Mouse (Mus musculus): Measurements from ENCODE around the gene Pak1ip1. TPM values are rescaled to one million over a fixed set of nuclear protein-coding genes. Genes with fewer than 3 reads are reported as not detected.
"Not testable (repeated sequence)": the region's sequence is repeated elsewhere in the genome, so short reads cannot be mapped to it uniquely, and the experiment has no call there.

Pak1ip1 gene
- polyA plus RNA-seq, 1 experiment = not detected

- 92% methylated on average over 5 of the region's 5 CpGs for WGBS
- H3K4me3 ChIP-seq (ENCODE audit: insufficient read depth, low read depth, low read length) = no peak overlapping the region
- no peaks in the 10 kb centered on the region for H3K4me1 ChIP-seq (ENCODE audit: control insufficient read depth, insufficient read depth, low read length)
- TF ChIP-seq POLR2A (IDR thresholded peaks at IDR 0.05; ENCODE audit: insufficient read depth, low read depth, low read length) (no peak), CTCF (IDR thresholded peaks at IDR 0.05; ENCODE audit: insufficient read depth, low read depth, low read length) (no peak)
- no peak overlapping the region for H3K27ac ChIP-seq (ENCODE audit: insufficient read depth, low read depth, low read length)
Measured at GRCm38 (mm10) chr13:40972976-40973375, 27.8 kb upstream of the Pak1ip1 start.

- 0 out of 2 replicates have a peak, but pooled peaks have one; percentile 25 for TF ChIP-seq CTCF (IDR thresholded peaks at IDR 0.05; ENCODE audit: insufficient read depth, low read depth, low read length)
- TF ChIP-seq POLR2A (IDR thresholded peaks at IDR 0.05; ENCODE audit: insufficient read depth, low read depth, low read length) = no peak
- H3K4me1 ChIP-seq (ENCODE audit: control insufficient read depth, insufficient read depth, low read length) = no peaks in the 10 kb centered on the region
- H3K27ac ChIP-seq (ENCODE audit: insufficient read depth, low read depth, low read length) = no peak overlapping the region
- 27% methylated on average over 7 of the region's 7 CpGs for WGBS
- no peak overlapping the region for H3K4me3 ChIP-seq (ENCODE audit: insufficient read depth, low read depth, low read length)
Measured at GRCm38 (mm10) chr13:40977609-40978008, 23.2 kb upstream of the Pak1ip1 start.

- TF ChIP-seq CTCF (IDR thresholded peaks at IDR 0.05; ENCODE audit: insufficient read depth, low read depth, low read length) (no peak), POLR2A (IDR thresholded peaks at IDR 0.05; ENCODE audit: insufficient read depth, low read depth, low read length) (no peak)
- Histone ChIP-seq H3K4me3 (ENCODE audit: insufficient read depth, low read depth, low read length) (no peak overlapping the region), H3K27ac (ENCODE audit: insufficient read depth, low read depth, low read length) (no peak overlapping the region), H3K4me1 (ENCODE audit: control insufficient read depth, insufficient read depth, low read length) (no peaks in the 10 kb centered on the region)
- WGBS = 87% methylated on average over 4 of the region's 4 CpGs
Measured at GRCm38 (mm10) chr13:40978652-40979051, 22.2 kb upstream of the Pak1ip1 start.

GRCm38 (mm10) chr13:40979321-40979720 is 21.5 kb upstream of the Pak1ip1 start:
- TF ChIP-seq POLR2A (IDR thresholded peaks at IDR 0.05; ENCODE audit: insufficient read depth, low read depth, low read length) (no peak), CTCF (IDR thresholded peaks at IDR 0.05; ENCODE audit: insufficient read depth, low read depth, low read length) (no peak)

GRCm38 (mm10) chr13:40982759-40983158 is 18.1 kb upstream of the Pak1ip1 start:
- 83% methylated on average over 1 of the region's 1 CpGs for WGBS
- Histone ChIP-seq H3K4me1 (ENCODE audit: control insufficient read depth, insufficient read depth, low read length) (peaks cover 6% of the 10 kb centered on the region; the same call in 1 of the 2 replicates), H3K4me3 (ENCODE audit: insufficient read depth, low read depth, low read length) (no peak overlapping the region), H3K27ac (ENCODE audit: insufficient read depth, low read depth, low read length) (no peak overlapping the region)
- TF ChIP-seq CTCF (IDR thresholded peaks at IDR 0.05; ENCODE audit: insufficient read depth, low read depth, low read length) (no peak), POLR2A (IDR thresholded peaks at IDR 0.05; ENCODE audit: insufficient read depth, low read depth, low read length) (no peak)

More at GRCm38 (mm10) chr13:40979321-40979720, 21.5 kb upstream of the Pak1ip1 start:
- Histone ChIP-seq H3K4me3 (ENCODE audit: insufficient read depth, low read depth, low read length) (no peak overlapping the region), H3K27ac (ENCODE audit: insufficient read depth, low read depth, low read length) (no peak overlapping the region), H3K4me1 (ENCODE audit: control insufficient read depth, insufficient read depth, low read length) (no peaks in the 10 kb centered on the region)
- 45% methylated on average over 2 of the region's 2 CpGs for WGBS

GRCm38 (mm10) chr13:40986081-40986480 is 14.7 kb upstream of the Pak1ip1 start:
- H3K4me1 ChIP-seq (ENCODE audit: control insufficient read depth, insufficient read depth, low read length) = peaks cover 6% of the 10 kb centered on the region; the same call in 1 of the 2 replicates
- TF ChIP-seq CTCF (IDR thresholded peaks at IDR 0.05; ENCODE audit: insufficient read depth, low read depth, low read length) (no peak), POLR2A (IDR thresholded peaks at IDR 0.05; ENCODE audit: insufficient read depth, low read depth, low read length) (no peak)
- H3K4me3 ChIP-seq (ENCODE audit: insufficient read depth, low read depth, low read length) = no peak overlapping the region
- 80% methylated on average over 5 of the region's 5 CpGs for WGBS
- H3K27ac ChIP-seq (ENCODE audit: insufficient read depth, low read depth, low read length) = no peak overlapping the region

GRCm38 (mm10) chr13:40987608-40988303 is 13.1 kb upstream of the Pak1ip1 start:
- H3K4me1 ChIP-seq (ENCODE audit: control insufficient read depth, insufficient read depth, low read length); H3K4me3 ChIP-seq (ENCODE audit: insufficient read depth, low read depth, low read length); H3K27ac ChIP-seq (ENCODE audit: insufficient read depth, low read depth, low read length): not testable (repeated sequence)
- WGBS = 71% methylated on average over 4 of the region's 4 CpGs

GRCm38 (mm10) chr13:40988418-40988817 is 12.4 kb upstream of the Pak1ip1 start:
- H3K4me1 ChIP-seq (ENCODE audit: control insufficient read depth, insufficient read depth, low read length) = peaks cover 6% of the 10 kb centered on the region; the same call in 1 of the 2 replicates
- TF ChIP-seq CTCF (IDR thresholded peaks at IDR 0.05; ENCODE audit: insufficient read depth, low read depth, low read length) (no peak), POLR2A (IDR thresholded peaks at IDR 0.05; ENCODE audit: insufficient read depth, low read depth, low read length) (no peak)
- 68% methylated on average over 2 of the region's 2 CpGs for WGBS
- no peak overlapping the region for H3K4me3 ChIP-seq (ENCODE audit: insufficient read depth, low read depth, low read length)
- H3K27ac ChIP-seq (ENCODE audit: insufficient read depth, low read depth, low read length) = no peak overlapping the region

GRCm38 (mm10) chr13:40994487-40995263 is 6.1 kb upstream of the Pak1ip1 start:
- TF ChIP-seq CTCF (IDR thresholded peaks at IDR 0.05; ENCODE audit: insufficient read depth, low read depth, low read length) = no peak
- TF ChIP-seq POLR2A (IDR thresholded peaks at IDR 0.05; ENCODE audit: insufficient read depth, low read depth, low read length) = no peak
- Histone ChIP-seq H3K4me3 (ENCODE audit: insufficient read depth, low read depth, low read length) (no peak overlapping the region), H3K4me1 (ENCODE audit: control insufficient read depth, insufficient read depth, low read length) (no peaks in the 10 kb centered on the region), H3K27ac (ENCODE audit: insufficient read depth, low read depth, low read length) (no peak overlapping the region)
- WGBS = 14% methylated on average over 8 of the region's 8 CpGs

- not testable (repeated sequence) for H3K27ac ChIP-seq (ENCODE audit: insufficient read depth, low read depth, low read length); H3K4me3 ChIP-seq (ENCODE audit: insufficient read depth, low read depth, low read length); H3K4me1 ChIP-seq (ENCODE audit: control insufficient read depth, insufficient read depth, low read length)
- WGBS = 93% methylated on average over 5 of the region's 5 CpGs
Measured at GRCm38 (mm10) chr13:40998537-40998936, 2.3 kb upstream of the Pak1ip1 start.
